Mouse (Mus musculus): ENCODE measurements around the gene Pkmyt1. TPM values are rescaled to one million over a fixed set of nuclear protein-coding genes. Genes with fewer than 3 reads are reported as not detected.

Pkmyt1 gene
- polyA plus RNA-seq, 1 experiment from 2014 or later: 21.8 TPM

DNA sequence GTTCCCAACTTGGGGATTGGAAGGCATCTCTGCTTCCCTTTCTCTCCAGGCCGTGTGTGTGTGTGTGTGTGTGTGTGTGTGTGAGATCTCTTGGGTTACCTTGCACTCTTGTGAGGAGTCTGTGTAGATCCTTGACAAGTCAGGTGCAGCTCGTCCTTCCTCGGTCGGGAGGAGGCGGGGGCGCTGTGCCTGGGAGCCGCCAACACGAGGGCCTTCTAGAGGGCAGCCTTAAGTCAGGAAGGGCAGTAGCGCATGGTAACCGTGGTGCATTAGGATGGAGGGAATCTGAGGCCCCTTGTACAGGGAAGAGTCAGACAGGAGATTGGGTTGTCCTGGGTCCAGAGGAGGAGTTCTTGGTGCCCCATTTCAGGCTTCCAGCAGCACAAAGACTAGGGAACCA lies 50.1 kb downstream of the Pkmyt1 start:
- Histone ChIP-seq H3K4me1 (replicated peaks) (peaks cover 13% of the 10 kb centered on the region; the same call in 1 of the 2 replicates), H3K9me3 (no peaks in the 10 kb centered on the region), H3K4me2 (no peak overlapping the region), H3K27me3 (no peaks in the 10 kb centered on the region), H3K9ac (no peak overlapping the region), H3K4me3 (no peak overlapping the region), H3K36me3 (no peaks in the 10 kb centered on the region), H3K27ac (replicated peaks) (no peak overlapping the region)
- ATAC-seq (ENCODE audit: low FRiP score, low read depth): no peak
- WGBS: 78% methylated on average over 10 of the region's 10 CpGs

DNA sequence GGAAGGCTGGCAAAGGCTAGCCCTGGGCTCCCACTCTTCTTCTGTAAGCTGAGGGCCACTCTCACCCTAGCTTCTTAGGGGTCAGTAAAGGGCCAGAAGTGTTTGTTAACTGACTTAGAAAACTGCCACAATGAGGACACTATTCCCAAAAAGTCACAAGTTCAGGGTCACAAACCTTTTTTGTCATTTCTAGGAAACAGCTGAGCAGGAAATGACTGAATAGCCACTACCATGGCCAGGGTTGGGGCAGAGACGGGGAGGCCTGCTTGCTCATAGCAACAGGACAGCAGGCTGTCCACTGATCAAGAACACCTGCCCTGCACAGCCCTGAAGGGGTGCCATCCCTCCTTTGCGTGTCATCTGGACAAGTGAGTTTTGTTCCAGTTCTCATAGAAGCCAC lies 51.0 kb downstream of the Pkmyt1 start:
- WGBS: 91% methylated on average over 2 of the region's 2 CpGs
- ATAC-seq (ENCODE audit: low FRiP score, low read depth): no peak
- H3K4me3 ChIP-seq: no peak overlapping the region

DNA sequence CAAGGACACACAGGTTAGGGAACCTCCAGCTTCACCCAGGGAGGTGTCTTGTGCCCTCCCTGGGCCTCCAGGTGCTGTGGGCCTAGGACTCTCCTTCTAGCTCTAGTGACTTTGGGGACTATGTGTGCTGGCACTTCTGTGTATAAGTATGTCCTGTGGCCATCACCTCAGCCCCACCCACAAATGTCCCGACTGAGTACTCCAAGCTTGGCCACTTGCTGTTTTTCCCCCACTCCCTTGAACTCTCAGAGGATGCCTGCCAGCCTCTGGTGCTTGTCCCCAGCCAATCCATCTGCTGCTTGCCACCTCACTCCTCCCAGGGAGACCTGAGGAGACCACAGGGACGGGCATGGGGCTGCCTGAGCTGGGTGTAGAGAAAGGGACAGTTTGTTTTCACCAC lies 52.3 kb downstream of the Pkmyt1 start:
- peaks cover 7% of the 10 kb centered on the region; the same call in 1 of the 2 replicates for H3K4me1 ChIP-seq (replicated peaks)
- H3K4me2 ChIP-seq: no peak overlapping the region
- H3K27me3 ChIP-seq: no peaks in the 10 kb centered on the region
- H3K4me3 ChIP-seq: no peak overlapping the region
- H3K27ac ChIP-seq (replicated peaks): no peak overlapping the region
- H3K9me3 ChIP-seq: no peaks in the 10 kb centered on the region
- WGBS: 74% methylated on average over 2 of the region's 2 CpGs
- no peaks in the 10 kb centered on the region for H3K36me3 ChIP-seq
- H3K9ac ChIP-seq: no peak overlapping the region
- no peak for ATAC-seq (ENCODE audit: low FRiP score, low read depth)

More for the DNA sequence above, 51.0 kb downstream of the Pkmyt1 start:
- no peak overlapping the region for H3K27ac ChIP-seq (replicated peaks)
- H3K4me2 ChIP-seq: no peak overlapping the region
- H3K36me3 ChIP-seq: no peaks in the 10 kb centered on the region
- H3K9me3 ChIP-seq: no peaks in the 10 kb centered on the region
- H3K27me3 ChIP-seq: no peaks in the 10 kb centered on the region
- no peak overlapping the region for H3K9ac ChIP-seq
- peaks cover 8% of the 10 kb centered on the region; the same call in 1 of the 2 replicates for H3K4me1 ChIP-seq (replicated peaks)

DNA sequence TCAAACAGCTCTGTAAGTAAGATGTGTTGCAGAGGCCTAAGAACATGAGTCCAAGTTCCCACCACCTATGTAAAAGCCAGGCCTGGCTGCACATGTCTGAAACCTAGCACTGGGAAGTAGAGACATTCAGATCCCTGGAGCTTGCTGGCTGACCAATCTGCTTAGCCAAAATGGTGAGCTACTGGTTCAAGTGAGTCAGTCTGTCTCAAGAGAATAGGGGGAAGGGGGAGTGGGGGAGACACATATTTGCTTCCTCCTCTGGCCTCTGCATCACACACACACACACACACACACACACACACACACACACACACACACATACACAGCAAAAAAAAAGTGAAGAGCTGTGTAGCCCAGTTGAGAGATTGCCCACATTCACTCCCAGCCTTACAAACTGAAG lies 57.2 kb downstream of the Pkmyt1 start:
- H3K9ac ChIP-seq: no peak overlapping the region
- no peaks in the 10 kb centered on the region for H3K27me3 ChIP-seq
- H3K36me3 ChIP-seq: no peaks in the 10 kb centered on the region
- H3K4me1 ChIP-seq (replicated peaks): peaks cover 11% of the 10 kb centered on the region
- H3K4me2 ChIP-seq: no peak overlapping the region
- no peaks in the 10 kb centered on the region for H3K9me3 ChIP-seq
- no peak overlapping the region for H3K4me3 ChIP-seq
- H3K27ac ChIP-seq (replicated peaks): no peak overlapping the region
- ATAC-seq (ENCODE audit: low FRiP score, low read depth): no peak

DNA sequence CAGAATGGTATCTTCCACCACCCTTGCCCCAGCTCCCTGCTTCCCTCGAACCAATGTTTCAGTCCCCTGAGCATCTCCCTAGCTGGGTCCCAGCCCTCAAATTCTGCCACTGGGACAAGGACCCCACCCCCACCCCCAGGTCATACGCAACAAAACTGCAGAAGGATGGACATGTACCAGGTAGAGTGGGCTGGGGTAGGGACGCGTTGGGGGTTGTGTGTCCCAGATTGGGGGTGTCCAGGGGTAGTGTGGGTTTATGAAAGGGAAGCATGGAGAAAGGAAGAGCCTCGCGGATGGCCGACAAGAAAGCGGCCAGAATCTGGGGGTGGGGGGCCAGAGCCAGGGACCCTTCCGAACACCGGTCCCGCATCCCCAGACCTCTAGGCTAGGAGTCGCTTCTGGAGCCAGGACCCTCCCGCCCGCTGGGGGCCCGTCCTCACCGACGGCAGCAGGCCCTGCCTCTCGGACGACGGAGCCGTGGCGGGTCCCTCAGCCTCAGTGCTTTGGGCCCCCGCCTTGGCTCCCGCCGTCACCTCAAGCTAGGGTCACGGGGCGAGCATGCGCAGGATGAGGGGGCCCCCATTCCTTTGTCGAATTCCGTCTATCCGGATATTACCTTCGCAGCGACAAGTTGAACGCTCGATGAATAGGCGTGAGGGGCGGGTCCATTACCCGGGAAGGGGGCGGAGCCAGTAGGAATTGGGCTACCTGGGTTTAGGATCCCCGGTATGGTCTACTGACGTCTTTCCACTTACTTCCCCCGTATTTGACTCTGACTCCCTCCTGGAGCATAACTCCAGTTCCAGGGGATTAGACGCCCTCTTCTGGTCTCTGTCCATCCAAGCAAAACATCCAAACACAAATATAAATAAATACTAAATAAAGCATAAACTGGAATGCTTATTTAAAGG lies 59.7 kb downstream of the Pkmyt1 start, which contains the start of gene Flywch2:
Gene Flywch2, minus strand, starts transcription at position 521 of the 911 bp plus-strand sequence.
- Histone ChIP-seq H3K4me2 (peak within 1 kb of the TSS; percentile 75), H3K36me3 (no peaks in the 10 kb centered on the region), H3K4me3 (peak within 1 kb of the TSS; percentile 77), H3K9me3 (no peaks in the 10 kb centered on the region), H3K27me3 (no peaks in the 10 kb centered on the region), H3K27ac (replicated peaks) (peak within 1 kb of the TSS; percentile 95), H3K9ac (peak within 1 kb of the TSS; percentile 82), H3K4me1 (replicated peaks) (peaks cover 25% of the 10 kb centered on the region)
- peak; percentile 93 for ATAC-seq (ENCODE audit: low FRiP score, low read depth)
- WGBS: 2% methylated on average over 43 of the region's 43 CpGs

Other genes with a start within 250 kb of the Pkmyt1 start
- gene Vmn2r117, start 246.6 kb upstream of the Pkmyt1 start, polyA plus RNA-seq (2015; fragmentation: Nextera tagmentation; extraction: Ambion mirVana): not detected in 2 replicates
- 17.3 and 19.8 TPM in 2 replicates for gene Zfp213, start 162.1 kb upstream of the Pkmyt1 start, polyA plus RNA-seq (2015; fragmentation: Nextera tagmentation; extraction: Ambion mirVana)
- 24.3 and 29.3 TPM in 2 replicates for gene Zfp13, start 126.8 kb upstream of the Pkmyt1 start, polyA plus RNA-seq (2015; fragmentation: Nextera tagmentation; extraction: Ambion mirVana)
- gene Zscan10, start 125.5 kb upstream of the Pkmyt1 start, polyA plus RNA-seq (2015; fragmentation: Nextera tagmentation; extraction: Ambion mirVana): 0.05 and 0.25 TPM in 2 replicates
- gene Mmp25, start 81.1 kb upstream of the Pkmyt1 start, polyA plus RNA-seq (2015; fragmentation: Nextera tagmentation; extraction: Ambion mirVana): 1.7 TPM in 2 replicates
- gene Bicdl2, start 65.8 kb upstream of the Pkmyt1 start, polyA plus RNA-seq (2015; fragmentation: Nextera tagmentation; extraction: Ambion mirVana): 0.13 TPM in 1 of 2 replicates, not detected in the other
- gene Hcfc1r1, start 52.7 kb upstream of the Pkmyt1 start, polyA plus RNA-seq (2015; fragmentation: Nextera tagmentation; extraction: Ambion mirVana): 127 and 138 TPM in 2 replicates
- gene Thoc6, start 52.5 kb upstream of the Pkmyt1 start, polyA plus RNA-seq (2015; fragmentation: Nextera tagmentation; extraction: Ambion mirVana): 40.5 and 43.5 TPM in 2 replicates
- gene Tnfrsf12a, start 48.9 kb upstream of the Pkmyt1 start, polyA plus RNA-seq (2015; fragmentation: Nextera tagmentation; extraction: Ambion mirVana): 3.3 and 5.3 TPM in 2 replicates
- gene Cldn6, start 47.1 kb upstream of the Pkmyt1 start, polyA plus RNA-seq (2015; fragmentation: Nextera tagmentation; extraction: Ambion mirVana): 0.38 and 0.66 TPM in 2 replicates
- 1.2 and 1.8 TPM in 2 replicates for gene Cldn9, start 42.3 kb upstream of the Pkmyt1 start, polyA plus RNA-seq (2015; fragmentation: Nextera tagmentation; extraction: Ambion mirVana)
- 0.13 and 0.41 TPM in 2 replicates for gene 1520401A03Rik, start 3.6 kb upstream of the Pkmyt1 start, polyA plus RNA-seq (2015; fragmentation: Nextera tagmentation; extraction: Ambion mirVana)
- gene Paqr4, start 14.5 kb downstream of the Pkmyt1 start, polyA plus RNA-seq (2015; fragmentation: Nextera tagmentation; extraction: Ambion mirVana): 67.0 and 75.2 TPM in 2 replicates
- 1.5 TPM in 2 replicates for gene Kremen2, start 19.5 kb downstream of the Pkmyt1 start, polyA plus RNA-seq (2015; fragmentation: Nextera tagmentation; extraction: Ambion mirVana)
- gene Flywch1, start 45.3 kb downstream of the Pkmyt1 start, polyA plus RNA-seq (2015; fragmentation: Nextera tagmentation; extraction: Ambion mirVana): 204 and 209 TPM in 2 replicates
- gene Flywch2, start 59.7 kb downstream of the Pkmyt1 start, polyA plus RNA-seq (2015; fragmentation: Nextera tagmentation; extraction: Ambion mirVana): 79.4 and 83.9 TPM in 2 replicates
- 480 and 502 TPM in 2 replicates for gene Srrm2, start 64.2 kb downstream of the Pkmyt1 start, polyA plus RNA-seq (2015; fragmentation: Nextera tagmentation; extraction: Ambion mirVana)
- gene Elob, start 102.8 kb downstream of the Pkmyt1 start, polyA plus RNA-seq (2015; fragmentation: Nextera tagmentation; extraction: Ambion mirVana): 1,257 and 1,293 TPM in 2 replicates
- 0.17 and 0.35 TPM in 2 replicates for gene Prss33, start 109.7 kb downstream of the Pkmyt1 start, polyA plus RNA-seq (2015; fragmentation: Nextera tagmentation; extraction: Ambion mirVana)
- not detected in 2 replicates for gene Prss32, start 117.5 kb downstream of the Pkmyt1 start, polyA plus RNA-seq (2015; fragmentation: Nextera tagmentation; extraction: Ambion mirVana)
- 1.3 and 1.8 TPM in 2 replicates for gene Prss41, start 117.8 kb downstream of the Pkmyt1 start, polyA plus RNA-seq (2015; fragmentation: Nextera tagmentation; extraction: Ambion mirVana)
- gene Prss21, start 141.7 kb downstream of the Pkmyt1 start, polyA plus RNA-seq (2015; fragmentation: Nextera tagmentation; extraction: Ambion mirVana): not detected in 2 replicates
- not detected in 2 replicates for gene Dcpp1, start 154.5 kb downstream of the Pkmyt1 start, polyA plus RNA-seq (2015; fragmentation: Nextera tagmentation; extraction: Ambion mirVana)
- gene Dcpp2, start 154.5 kb downstream of the Pkmyt1 start, polyA plus RNA-seq (2015; fragmentation: Nextera tagmentation; extraction: Ambion mirVana): not detected in 2 replicates
- not detected in 2 replicates for gene Dcpp3, start 191.1 kb downstream of the Pkmyt1 start, polyA plus RNA-seq (2015; fragmentation: Nextera tagmentation; extraction: Ambion mirVana)
- not detected in 2 replicates for gene Sbp, start 215.3 kb downstream of the Pkmyt1 start, polyA plus RNA-seq (2015; fragmentation: Nextera tagmentation; extraction: Ambion mirVana)
- gene Sbpl, start 228.9 kb downstream of the Pkmyt1 start, polyA plus RNA-seq (2015; fragmentation: Nextera tagmentation; extraction: Ambion mirVana): not detected in 2 replicates

All from hindbrain, embryonic 15.5 days (tissue).